Mouse (Mus musculus) lung, postnatal 0 days (tissue): ENCODE data around the gene Lmo3. TPM values are rescaled to one million over a fixed set of nuclear protein-coding genes. Genes with fewer than 3 reads are reported as not detected.

Experiments used
- ATAC-seq: fragments of 200-750 bp; cut with Nextera tagmentation; 2 replicates; pipeline ENCODE4 v1.8.0; 2017; ENCODE audit warnings: moderate library complexity
- DNase-seq: peaks from one replicate; pipeline ENCODE4 v3.0.0-alpha.2; 2016; ENCODE audit warnings: low spot score
- H3K27ac ChIP-seq: fragments of 300-500 bp; sonication (generic); 2 replicates; pipeline ENCODE4 v1.5.1; 2014; ENCODE audit warnings: antibody characterized with exemption, mild to moderate bottlenecking, low read length, mixed read lengths
- H3K27me3 ChIP-seq: fragments of 300-500 bp; sonication (generic); replicated peaks from 2 replicates; pipeline ENCODE4 v1.6.1; 2014; ENCODE audit warnings: low read length, mixed read lengths; ENCODE audit not compliant: insufficient read depth
- H3K36me3 ChIP-seq: fragments of 300-500 bp; sonication (generic); 2 replicates; pipeline ENCODE4 v1.6.1; 2014; ENCODE audit warnings: low read length, mixed read lengths; ENCODE audit not compliant: insufficient read depth
- H3K4me1 ChIP-seq: fragments of 300-500 bp; sonication (generic); 2 replicates; pipeline ENCODE4 v1.6.1; 2014; ENCODE audit warnings: antibody characterized with exemption, low read depth, low read length, mixed read lengths; ENCODE audit not compliant: insufficient read depth
- H3K4me2 ChIP-seq: fragments of 300-500 bp; sonication (generic); replicated peaks from 2 replicates; pipeline ENCODE4 v1.6.1; 2014; ENCODE audit warnings: low read depth, mild to moderate bottlenecking, low read length, moderate library complexity, mixed read lengths
- H3K4me3 ChIP-seq: fragments of 300-500 bp; sonication (generic); 2 replicates; pipeline ENCODE4 v1.5.1; 2014; ENCODE audit warnings: low read depth, low read length
- H3K9ac ChIP-seq: fragments of 300-500 bp; sonication (generic); replicated peaks from 2 replicates; pipeline ENCODE4 v1.6.1; 2014; ENCODE audit warnings: low read depth, mild to moderate bottlenecking
- H3K9me3 ChIP-seq: fragments of 300-500 bp; sonication (generic); 2 replicates; pipeline ENCODE4 v1.6.1; 2016; ENCODE audit warnings: low read length, mixed read lengths
- CTCF ChIP-seq: IDR thresholded peaks from 2 replicates; pipeline ENCODE4 v1.5.1; 2016; ENCODE audit warnings: antibody characterized with exemption, mild to moderate bottlenecking
- EP300 ChIP-seq: IDR thresholded peaks from 2 replicates; pipeline ENCODE4 v1.6.1; 2016; ENCODE audit warnings: antibody characterized with exemption, mild to moderate bottlenecking, control low read depth
- whole genome bisulfite sequencing: fragments of 180-500 bp; shearing (Covaris S2); extraction: QIAGEN DNeasy Blood & Tissue Kit; methylation state at CpG from one replicate; pipeline ENCODE4 v1.1.7; 2014; 5-methylcytosine and 5-hydroxymethylcytosine counted together
- polyA plus RNA-seq: library from polyadenylated mRNA; unstranded; fragments of >200 nt; fragmentation: Nextera tagmentation; extraction: Ambion mirVana; gene quantifications from 2 replicates; pipeline ENCODE4 v1.2.1, GENCODE M21; 2015

The Lmo3 gene
- polyA plus RNA-seq, result 0.16 and 0.30 TPM in 2 replicates

DNA sequence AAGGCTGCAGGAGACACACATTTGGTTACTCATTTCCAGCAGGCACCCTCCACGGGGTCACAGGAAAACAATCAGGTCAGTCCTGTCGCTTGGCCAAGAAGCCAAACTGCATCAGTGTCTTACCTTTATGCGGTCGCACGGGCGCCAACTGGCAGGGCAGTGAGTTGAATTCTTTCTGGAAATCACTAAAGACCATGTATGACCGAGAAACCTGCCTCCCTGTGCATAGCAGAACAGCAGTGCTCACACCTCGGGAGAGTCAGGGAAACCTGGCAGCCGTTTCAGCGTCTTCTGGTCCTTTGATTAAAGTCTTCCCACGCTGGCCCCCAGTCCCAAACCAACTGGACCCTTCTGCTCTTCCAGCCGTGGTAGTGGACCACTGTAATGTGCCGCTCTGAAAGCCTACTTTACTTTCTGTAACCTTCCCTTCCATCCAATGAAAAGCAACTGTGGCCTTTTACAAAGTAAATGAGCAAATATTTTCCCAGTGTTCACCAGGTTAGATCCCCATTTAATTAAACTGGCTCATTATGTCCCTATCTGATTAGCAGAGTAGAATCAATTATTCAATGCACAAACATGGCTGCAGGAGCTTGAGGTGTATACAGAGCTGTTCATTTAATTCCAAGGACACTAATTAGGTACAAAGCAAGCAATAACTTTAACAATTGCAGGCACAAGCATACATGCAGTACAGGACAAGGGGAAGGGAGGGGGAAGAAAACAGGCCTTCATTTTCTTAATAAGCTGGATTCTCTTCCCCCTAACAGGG lies at the start of gene Lmo3:
TSS of gene Lmo3 (minus strand) at position 235 of the 772 bp plus-strand sequence.
- ATAC-seq (no peak), DNase-seq (no peak)
- Histone ChIP-seq H3K4me2 (no peak within 1 kb of the TSS), H3K4me3 (no peak within 1 kb of the TSS), H3K9ac (no peak within 1 kb of the TSS), H3K4me1 (no peaks in the 10 kb centered on the region), H3K36me3 (no peaks in the 10 kb centered on the region), H3K9me3 (no peaks in the 10 kb centered on the region), H3K27ac (no peak within 1 kb of the TSS), H3K27me3 (no peaks in the 10 kb centered on the region)
- no peak for TF ChIP-seq CTCF
- no peak for TF ChIP-seq EP300
- WGBS, result 62% methylated on average over 13 of the region's 13 CpGs

- Histone ChIP-seq H3K36me3 (no peaks in the 10 kb centered on the region), H3K27ac (no peak overlapping the region), H3K9me3 (no peaks in the 10 kb centered on the region), H3K4me1 (no peaks in the 10 kb centered on the region), H3K4me2 (no peak overlapping the region), H3K27me3 (no peaks in the 10 kb centered on the region), H3K4me3 (no peak overlapping the region), H3K9ac (no peak overlapping the region)
- DNase-seq (no peak), ATAC-seq (no peak)
- TF ChIP-seq EP300 (no peak), CTCF (no peak)
Measured at GRCm38 (mm10) chr6:138620786-138621185, 39.0 kb upstream of the Lmo3 start.

DNA sequence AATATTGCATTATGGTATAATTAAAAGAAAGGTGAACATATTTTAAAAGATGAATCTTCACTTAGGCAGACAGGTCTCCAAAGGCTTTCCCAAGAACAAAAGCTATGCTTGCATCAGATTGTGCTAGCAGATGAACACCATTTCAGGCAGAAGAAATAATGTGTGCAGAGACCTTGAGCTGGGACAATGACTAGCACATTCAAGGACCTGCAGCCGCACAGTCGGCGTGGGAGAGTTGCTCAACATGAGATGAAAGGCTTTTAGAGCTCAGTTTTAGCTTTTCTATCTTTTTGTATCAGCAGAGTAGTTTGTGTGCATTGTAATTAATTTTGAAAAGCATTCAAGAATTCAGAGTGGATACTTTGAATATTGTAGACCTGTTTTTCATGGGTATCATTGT lies 36.6 kb upstream of the Lmo3 start:
- Histone ChIP-seq H3K9ac (no peak overlapping the region), H3K4me1 (no peaks in the 10 kb centered on the region), H3K36me3 (no peaks in the 10 kb centered on the region), H3K27me3 (no peaks in the 10 kb centered on the region), H3K4me2 (no peak overlapping the region), H3K4me3 (no peak overlapping the region), H3K27ac (no peak overlapping the region), H3K9me3 (no peaks in the 10 kb centered on the region)
- no peak for DNase-seq
- ATAC-seq, result no peak
- 78% methylated on average over 3 of the region's 3 CpGs for WGBS
- TF ChIP-seq CTCF, result no peak
- no peak for TF ChIP-seq EP300

GRCm38 (mm10) chr6:138597016-138597415 lies 15.2 kb upstream of the Lmo3 start:
- Histone ChIP-seq H3K4me2 (no peak overlapping the region), H3K4me3 (no peak overlapping the region), H3K27ac (no peak overlapping the region), H3K27me3 (no peaks in the 10 kb centered on the region), H3K9ac (no peak overlapping the region), H3K9me3 (no peaks in the 10 kb centered on the region), H3K4me1 (no peaks in the 10 kb centered on the region), H3K36me3 (no peaks in the 10 kb centered on the region)
- 71% methylated on average over 15 of the region's 15 CpGs for WGBS
- no peak for TF ChIP-seq CTCF
- DNase-seq (no peak), ATAC-seq (no peak)

DNA sequence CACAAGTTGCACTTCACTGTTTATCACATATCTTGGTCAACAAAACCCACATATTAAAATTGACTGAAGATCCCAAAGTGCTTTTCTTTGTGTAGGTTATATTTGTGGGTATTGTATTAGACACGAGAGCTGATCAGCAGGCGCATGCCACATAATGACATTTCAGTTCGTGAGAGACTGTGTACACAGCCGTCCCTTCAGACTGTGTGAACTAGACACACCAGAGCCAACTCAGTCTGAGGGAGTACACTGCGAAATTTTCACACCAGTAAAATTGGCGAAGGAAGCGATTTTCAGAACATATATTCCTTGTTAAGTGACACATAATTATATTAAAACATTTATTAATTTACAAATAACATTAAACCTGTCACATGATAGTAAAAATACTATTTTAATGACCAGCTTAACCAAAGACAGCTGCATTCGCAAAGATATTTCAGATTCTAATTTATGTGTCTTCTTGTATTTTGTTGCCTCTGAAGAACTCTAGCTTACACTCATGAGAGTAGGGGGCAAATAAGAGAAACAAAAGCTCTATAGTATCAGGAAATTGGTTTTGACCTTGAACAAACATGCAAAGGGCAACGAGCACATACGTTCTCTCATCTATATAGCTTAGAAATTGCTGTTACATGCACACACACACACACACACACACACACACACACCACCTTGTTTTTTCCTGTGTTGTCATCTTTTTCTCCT lies 14.4 kb upstream of the Lmo3 start:
- no peaks in the 10 kb centered on the region for H3K36me3 ChIP-seq
- H3K27ac ChIP-seq, result no peak overlapping the region
- no peaks in the 10 kb centered on the region for H3K4me1 ChIP-seq
- H3K9ac ChIP-seq, result no peak overlapping the region
- no peak for TF ChIP-seq CTCF
- TF ChIP-seq EP300, result no peak
- DNase-seq, result no peak
- 48% methylated on average over 10 of the region's 10 CpGs for WGBS
- ATAC-seq, result no peak
- no peaks in the 10 kb centered on the region for H3K9me3 ChIP-seq
- no peak overlapping the region for H3K4me2 ChIP-seq
- no peaks in the 10 kb centered on the region for H3K27me3 ChIP-seq
- no peak overlapping the region for H3K4me3 ChIP-seq

GRCm38 (mm10) chr6:138583314-138583713 lies 1.5 kb upstream of the Lmo3 start:
- no peak overlapping the region for H3K27ac ChIP-seq
- no peaks in the 10 kb centered on the region for H3K4me1 ChIP-seq
- no peak overlapping the region for H3K4me3 ChIP-seq
- no peak overlapping the region for H3K9ac ChIP-seq
- WGBS, result 60% methylated on average over 8 of the region's 8 CpGs
- H3K36me3 ChIP-seq, result no peaks in the 10 kb centered on the region
- no peaks in the 10 kb centered on the region for H3K27me3 ChIP-seq
- no peak for TF ChIP-seq CTCF
- TF ChIP-seq EP300, result no peak
- no peak overlapping the region for H3K4me2 ChIP-seq
- DNase-seq, result no peak
- ATAC-seq, result no peak
- no peaks in the 10 kb centered on the region for H3K9me3 ChIP-seq
